Mouse (Mus musculus) CD4-positive helper T cell, adult 2 months (primary cell): ENCODE measurements around the gene Hsd17b2.

Experiments used
- DNase-seq: peaks from one replicate; pipeline ENCODE4 v3.0.0-alpha.2; 2012; ENCODE audit warnings: low read depth, missing footprints, low spot score

The Hsd17b2 gene

GRCm38 (mm10) chr8:117701859-117702258, at the start of gene Hsd17b2:
Gene Hsd17b2, plus strand, starts transcription at chr8:117701904.
- no peak for DNase-seq

GRCm38 (mm10) chr8:117652318-117652717, 49.4 kb upstream of the Hsd17b2 start:
- no peak for DNase-seq

DNA sequence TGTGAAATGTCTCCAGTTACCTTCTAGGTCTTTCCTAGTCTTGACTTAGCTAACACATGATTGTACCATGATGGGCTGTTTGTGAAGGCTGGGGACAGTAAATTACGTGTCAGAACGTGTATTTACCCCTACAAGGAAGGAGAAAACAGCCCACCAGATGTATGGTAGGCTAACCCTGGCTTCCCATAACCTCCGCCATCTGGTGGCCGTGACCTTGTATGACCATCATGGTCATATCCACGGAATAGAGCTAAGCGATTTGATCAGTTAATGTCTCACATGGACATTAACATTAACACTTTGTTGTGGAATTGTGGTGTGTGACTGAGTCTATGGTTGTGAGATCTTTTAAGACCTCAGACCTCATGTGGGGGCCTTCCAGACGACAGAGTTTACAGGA, 42.7 kb upstream of the Hsd17b2 start:
- no peak for DNase-seq

DNA sequence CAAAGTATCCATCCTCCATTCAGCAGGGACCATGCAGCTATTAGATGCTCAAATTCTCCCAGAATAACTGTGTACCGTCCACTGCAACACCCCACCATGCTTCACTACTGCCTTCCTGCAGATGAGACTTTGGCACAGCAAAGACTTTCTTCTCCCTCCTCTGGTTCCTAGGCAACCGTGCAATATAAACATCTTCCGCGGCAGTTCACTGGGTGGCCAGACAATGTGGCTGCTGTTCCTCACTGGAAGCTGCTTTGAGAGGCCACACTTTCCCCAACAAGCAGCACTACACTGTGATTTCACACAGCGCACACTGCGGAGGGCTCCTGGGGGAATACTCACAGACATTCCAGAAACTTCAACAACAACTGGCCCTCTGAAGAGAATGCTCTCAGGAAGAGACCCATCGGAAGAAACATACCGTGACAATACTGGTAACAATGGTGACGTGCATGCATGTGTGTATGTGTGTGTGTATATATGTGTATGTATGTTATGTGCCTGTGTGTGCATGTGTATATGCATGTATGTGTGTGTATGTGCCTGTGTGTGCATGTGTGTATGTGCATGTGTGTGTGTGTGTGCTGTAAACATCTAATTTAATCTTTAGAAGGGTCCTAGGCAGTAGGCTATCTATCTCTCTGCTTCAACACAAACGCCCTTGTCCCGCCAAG, 41.2 kb upstream of the Hsd17b2 start:
- no peak for DNase-seq

GRCm38 (mm10) chr8:117667349-117668124, 34.2 kb upstream of the Hsd17b2 start:
- no peak for DNase-seq

GRCm38 (mm10) chr8:117670461-117670860, 31.2 kb upstream of the Hsd17b2 start:
- DNase-seq, result no peak

GRCm38 (mm10) chr8:117672558-117672957, 29.1 kb upstream of the Hsd17b2 start:
- no peak for DNase-seq

- DNase-seq, result peak; percentile 73
Observed at GRCm38 (mm10) chr8:117673430-117673830, 28.3 kb upstream of the Hsd17b2 start, which contains the start of gene Sdr42e1. Gene Sdr42e1, minus strand, starts transcription at chr8:117673689.

DNA sequence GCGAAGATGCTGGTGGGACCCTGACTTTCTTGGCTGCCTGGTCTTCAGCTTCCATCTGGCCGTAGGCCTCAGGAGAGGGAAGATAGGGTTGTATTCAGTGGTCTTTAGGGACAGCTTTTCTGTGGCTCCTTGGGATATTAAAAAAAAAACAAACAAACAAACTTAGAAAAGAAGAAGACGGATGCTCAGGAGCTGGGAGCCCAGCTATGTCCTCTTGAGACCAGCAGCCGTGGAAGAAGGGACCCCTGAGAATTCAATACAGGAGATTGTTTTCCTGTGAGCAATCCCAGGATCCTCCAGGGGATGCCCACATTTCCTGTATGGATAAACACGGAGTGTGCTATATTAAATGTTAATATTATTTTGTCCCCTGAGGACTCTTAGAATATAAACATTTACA, 26.5 kb upstream of the Hsd17b2 start:
- DNase-seq, result no peak

- no peak for DNase-seq
Observed at GRCm38 (mm10) chr8:117676460-117676859, 25.2 kb upstream of the Hsd17b2 start.

DNA sequence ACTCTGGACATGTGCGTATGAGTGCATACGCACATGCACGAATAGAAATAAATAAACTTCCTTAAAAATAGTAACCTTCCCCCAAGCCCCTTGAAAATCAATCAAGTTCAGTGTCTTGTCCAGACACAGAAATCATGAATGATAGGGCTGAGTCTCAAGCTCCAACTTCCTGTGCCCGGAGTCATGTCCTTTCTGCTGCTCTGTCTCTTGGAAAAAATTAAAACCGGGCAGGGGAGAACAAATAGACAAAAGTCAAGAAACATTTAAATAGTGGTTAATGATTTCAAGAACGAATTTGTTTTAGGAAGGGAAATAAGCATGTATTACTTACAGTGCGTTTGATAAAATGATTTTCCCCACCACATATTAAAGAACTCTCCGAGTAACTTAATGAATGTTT, 24.7 kb upstream of the Hsd17b2 start:
- DNase-seq, result no peak

DNA sequence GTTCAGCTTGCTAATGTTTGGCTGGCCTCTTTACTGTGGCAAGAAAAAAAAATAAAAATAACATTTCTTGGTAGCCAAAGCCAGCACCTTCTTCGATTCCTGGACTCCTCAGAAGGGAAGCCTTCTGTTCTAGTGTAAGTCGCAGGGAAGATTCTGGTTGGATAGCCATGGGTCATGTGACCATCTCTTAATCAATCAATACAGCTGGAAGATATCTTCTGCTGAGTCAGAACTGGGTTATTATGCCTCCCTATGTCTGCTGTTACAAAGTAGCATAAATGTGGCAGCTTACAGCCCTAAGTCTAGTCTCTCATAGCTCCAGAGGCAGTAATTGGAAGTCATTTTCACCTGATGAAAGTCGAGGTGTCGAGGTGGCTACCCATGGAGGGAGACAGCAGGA, 23.1 kb upstream of the Hsd17b2 start:
- DNase-seq, result no peak

DNA sequence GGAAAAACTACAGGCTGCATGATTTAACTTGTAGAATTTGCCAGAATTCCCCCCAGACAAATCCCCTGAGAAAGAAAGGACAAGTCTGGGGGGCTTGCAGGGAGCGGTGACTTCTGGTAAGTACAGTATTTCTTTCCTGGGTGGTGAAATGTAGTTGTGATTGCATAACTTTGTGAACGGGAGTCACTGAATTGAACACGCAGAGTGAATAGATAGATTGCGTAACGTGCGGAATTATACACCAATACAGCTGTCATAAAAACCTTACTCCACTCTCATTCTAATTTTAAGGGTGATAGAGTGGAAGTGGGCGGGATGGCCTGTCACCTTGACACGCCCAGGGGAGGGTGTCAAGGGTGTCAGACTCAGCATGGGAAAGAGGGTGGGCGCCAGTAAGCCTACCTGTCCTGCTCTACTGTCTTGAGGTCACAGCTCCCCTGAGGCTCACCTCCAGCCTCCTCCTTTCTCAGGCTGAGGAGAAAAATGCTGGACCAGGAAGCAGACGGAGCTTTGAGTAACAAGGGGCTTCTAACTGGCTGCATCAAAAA, 17.7 kb upstream of the Hsd17b2 start:
- no peak for DNase-seq

DNA sequence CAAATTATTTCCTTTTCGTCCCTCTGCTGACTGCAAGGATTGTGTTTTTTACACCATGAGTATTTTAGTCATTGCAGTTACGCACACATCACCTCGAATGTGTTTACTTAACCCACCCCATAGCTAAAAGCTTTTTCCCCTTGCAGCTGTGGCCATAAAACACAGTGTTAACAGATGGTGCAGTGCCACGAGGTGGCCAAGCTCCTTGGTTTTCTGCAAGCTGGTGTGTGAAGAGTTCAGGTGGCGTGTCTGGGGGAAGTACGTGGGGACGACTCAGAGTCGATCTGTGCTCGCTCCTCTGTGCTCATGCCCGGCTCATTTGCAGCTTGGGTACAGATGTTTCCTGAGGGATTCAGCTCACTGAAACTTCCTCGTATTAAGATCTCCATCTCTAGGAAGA, 17.2 kb upstream of the Hsd17b2 start:
- no peak for DNase-seq

DNA sequence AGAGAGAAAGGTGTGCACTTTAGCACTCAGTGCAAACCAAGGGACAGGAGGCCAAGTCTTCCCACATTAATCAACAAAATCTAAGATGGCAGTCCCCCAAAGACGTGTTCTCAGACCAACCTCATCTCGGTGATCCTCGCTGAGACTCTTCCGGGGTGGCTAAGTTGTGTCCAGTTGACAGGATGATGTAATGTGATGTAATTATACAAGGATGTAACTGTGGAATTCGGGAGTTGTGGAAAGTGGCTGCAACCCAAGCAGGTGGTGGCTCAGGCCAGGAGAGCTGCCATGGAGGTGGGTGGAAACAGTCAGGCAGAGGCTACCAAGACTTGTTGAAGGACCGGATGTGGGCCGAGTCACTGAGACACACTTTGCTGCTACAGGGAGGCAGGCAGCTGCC, 13.8 kb upstream of the Hsd17b2 start:
- no peak for DNase-seq

DNA sequence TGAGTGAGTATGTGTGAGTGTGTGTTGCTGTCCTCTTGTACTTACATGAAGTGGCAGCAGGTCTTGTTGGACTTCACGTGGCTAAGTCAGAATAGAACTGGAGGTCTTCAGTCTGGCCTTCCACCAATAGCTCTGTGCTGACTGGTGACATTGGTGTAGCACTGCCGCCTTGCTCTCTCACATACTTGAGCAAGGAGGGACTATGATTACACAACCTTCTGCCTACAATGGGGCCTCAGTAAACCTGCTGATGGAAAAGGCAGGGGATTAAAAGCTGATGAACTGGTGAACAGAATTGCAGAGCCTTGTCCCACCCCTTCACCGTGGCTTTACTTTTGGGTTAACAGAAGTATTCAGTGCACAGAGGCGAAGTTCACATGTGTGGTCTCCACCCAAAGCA, 9.6 kb upstream of the Hsd17b2 start:
- DNase-seq, result no peak

DNA sequence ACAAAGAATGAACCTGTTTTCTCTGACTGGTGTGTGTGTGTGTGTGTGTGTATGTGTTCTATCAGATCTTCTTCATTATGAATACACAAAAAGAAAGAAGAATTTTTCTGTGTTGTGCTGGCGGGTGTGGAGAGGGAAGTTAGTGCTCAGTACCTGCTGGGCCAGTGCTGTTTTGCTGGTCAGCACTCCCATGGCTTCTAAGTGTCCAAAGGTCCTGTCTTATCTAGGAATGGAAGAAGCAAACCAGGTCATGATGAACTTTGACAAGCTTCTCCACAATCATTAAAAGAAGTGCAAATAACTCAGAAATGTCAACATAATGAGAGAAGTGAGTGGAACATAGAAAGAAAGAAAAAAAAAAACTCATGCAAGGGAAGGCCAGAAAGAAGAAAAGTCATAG, 6.1 kb upstream of the Hsd17b2 start:
- no peak for DNase-seq

DNA sequence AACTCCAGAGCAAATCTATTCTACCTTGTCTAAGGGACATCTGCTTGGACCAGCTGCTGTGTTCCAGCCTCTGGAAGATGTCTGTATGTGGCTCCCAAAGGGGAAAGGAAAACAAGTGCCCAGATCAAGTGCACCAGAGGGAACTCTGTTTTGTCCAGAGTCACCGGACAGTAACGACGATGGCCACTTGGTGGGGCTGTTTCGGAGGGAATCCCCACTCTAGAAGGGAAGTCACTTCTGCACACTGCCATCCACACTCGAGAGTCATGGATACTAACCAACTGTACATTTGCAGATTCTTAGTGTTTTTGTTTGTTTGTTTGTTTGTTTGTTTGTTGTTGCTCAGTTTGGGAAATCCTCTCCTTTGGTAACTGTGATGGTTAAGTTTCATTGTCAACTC, 4.5 kb upstream of the Hsd17b2 start:
- no peak for DNase-seq

GRCm38 (mm10) chr8:117700699-117701098, 1.0 kb upstream of the Hsd17b2 start:
- no peak for DNase-seq

DNA sequence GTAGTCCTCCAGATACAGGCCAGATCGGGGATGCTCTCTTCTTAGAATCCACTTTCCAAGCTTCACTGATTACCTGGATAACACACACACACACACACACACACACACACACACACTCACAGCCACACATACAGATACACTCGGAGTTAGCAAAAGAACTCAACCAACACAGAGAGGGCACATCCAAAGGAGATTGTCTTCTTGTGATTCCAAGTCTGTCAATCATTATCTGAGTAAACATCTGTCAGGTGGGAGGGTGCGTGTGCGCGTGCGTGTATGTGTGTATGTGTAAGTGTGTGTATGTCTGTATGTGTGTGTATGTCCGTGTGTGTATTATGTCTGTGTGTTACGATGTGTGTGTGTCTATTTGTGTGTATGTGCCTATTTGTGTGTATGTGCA, 458 bp upstream of the Hsd17b2 start:
- no peak for DNase-seq

- DNase-seq, result no peak
Observed at GRCm38 (mm10) chr8:117702701-117703100, 997 bp downstream of the Hsd17b2 start.

DNA sequence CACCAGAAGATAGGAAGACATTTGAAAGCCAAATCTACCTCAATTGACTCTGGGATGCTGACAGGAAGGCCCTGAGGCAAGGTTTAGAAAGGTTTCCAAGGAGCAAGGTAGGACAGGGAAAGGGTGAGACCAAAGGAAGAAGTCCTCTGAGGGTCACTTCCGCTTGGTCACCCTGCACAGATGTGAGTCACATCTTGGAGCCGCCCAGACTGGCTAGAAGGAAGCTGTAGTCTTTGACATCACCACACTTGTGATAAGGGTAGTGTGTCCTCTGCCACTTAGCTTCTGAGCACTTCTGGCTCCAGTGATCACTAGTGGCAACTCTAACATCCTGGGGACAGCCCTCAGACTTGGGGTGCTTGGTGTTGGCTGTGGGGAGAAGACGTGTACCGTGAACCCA, 4.4 kb downstream of the Hsd17b2 start:
- DNase-seq, result no peak

- DNase-seq, result no peak
Observed at GRCm38 (mm10) chr8:117712226-117712625, 10.5 kb downstream of the Hsd17b2 start.
